Mouse (Mus musculus) embryonic facial prominence, embryonic 14.5 days (tissue): Measurements from ENCODE around the gene Kcnc2. TPM values are rescaled to one million over a fixed set of nuclear protein-coding genes. Genes with fewer than 3 reads are reported as not detected.
A peak's percentile ranks its signal among the peaks of the same experiment; 100 is the strongest.

ENCODE experiments used
- ATAC-seq: fragments of 200-750 bp; cut with Nextera tagmentation; 2 replicates; pipeline ENCODE4 v1.8.0; 2017; ENCODE audit warnings: low read depth, moderate number of reproducible peaks, moderate TSS enrichment
- DNase-seq: peaks from one replicate; pipeline ENCODE4 v3.0.0-alpha.2; 2015; ENCODE audit warnings: low spot score
- H3K27ac ChIP-seq: fragments of 300-500 bp; sonication (generic); replicated peaks from 2 replicates; pipeline ENCODE4 v1.5.1; 2014; ENCODE audit warnings: low read depth, mild to moderate bottlenecking, low read length, moderate library complexity
- H3K27me3 ChIP-seq: fragments of 300-500 bp; sonication (generic); replicated peaks from 2 replicates; pipeline ENCODE4 v1.6.1; 2014; ENCODE audit warnings: low read length; ENCODE audit not compliant: control insufficient read depth, insufficient read depth
- H3K36me3 ChIP-seq: fragments of 300-500 bp; sonication (generic); 2 replicates; pipeline ENCODE4 v1.6.1; 2014; ENCODE audit warnings: low read length, mixed read lengths; ENCODE audit not compliant: control insufficient read depth, insufficient read depth
- H3K4me1 ChIP-seq: fragments of 300-500 bp; sonication (generic); 2 replicates; pipeline ENCODE4 v1.6.1; 2014; ENCODE audit warnings: antibody characterized with exemption, low read length; ENCODE audit not compliant: control insufficient read depth, insufficient read depth
- H3K4me2 ChIP-seq: fragments of 300-500 bp; sonication (generic); 2 replicates; pipeline ENCODE4 v1.6.1; 2014; ENCODE audit warnings: low read depth, mild to moderate bottlenecking, low read length, moderate library complexity, mixed read lengths
- H3K4me3 ChIP-seq: fragments of 300-500 bp; sonication (generic); 2 replicates; pipeline ENCODE4 v1.5.1; 2014; ENCODE audit warnings: low read depth, mild to moderate bottlenecking, low read length
- H3K9ac ChIP-seq: fragments of 300-500 bp; sonication (generic); 2 replicates; pipeline ENCODE4 v1.6.1; 2014; ENCODE audit warnings: low read depth, mild to moderate bottlenecking, low read length, moderate library complexity, mixed read lengths
- H3K9me3 ChIP-seq: fragments of 300-500 bp; sonication (generic); 2 replicates; pipeline ENCODE4 v1.6.1; 2016; ENCODE audit warnings: low read length; ENCODE audit not compliant: control insufficient read depth
- WGBS: fragments of 180-500 bp; shearing (Covaris S2); extraction: QIAGEN DNeasy Blood & Tissue Kit; methylation state at CpG from one replicate; pipeline ENCODE4 v1.1.7; 2014; 5-methylcytosine and 5-hydroxymethylcytosine counted together
- polyA plus RNA-seq: library from polyadenylated mRNA; unstranded; fragments of >200 nt; fragmentation: Nextera tagmentation; extraction: Ambion mirVana; gene quantifications from 2 replicates; pipeline ENCODE4 v1.2.1, GENCODE M21; 2014

Gene Kcnc2
- polyA plus RNA-seq, 1 experiment from 2014 or later = 1.3 TPM

DNA sequence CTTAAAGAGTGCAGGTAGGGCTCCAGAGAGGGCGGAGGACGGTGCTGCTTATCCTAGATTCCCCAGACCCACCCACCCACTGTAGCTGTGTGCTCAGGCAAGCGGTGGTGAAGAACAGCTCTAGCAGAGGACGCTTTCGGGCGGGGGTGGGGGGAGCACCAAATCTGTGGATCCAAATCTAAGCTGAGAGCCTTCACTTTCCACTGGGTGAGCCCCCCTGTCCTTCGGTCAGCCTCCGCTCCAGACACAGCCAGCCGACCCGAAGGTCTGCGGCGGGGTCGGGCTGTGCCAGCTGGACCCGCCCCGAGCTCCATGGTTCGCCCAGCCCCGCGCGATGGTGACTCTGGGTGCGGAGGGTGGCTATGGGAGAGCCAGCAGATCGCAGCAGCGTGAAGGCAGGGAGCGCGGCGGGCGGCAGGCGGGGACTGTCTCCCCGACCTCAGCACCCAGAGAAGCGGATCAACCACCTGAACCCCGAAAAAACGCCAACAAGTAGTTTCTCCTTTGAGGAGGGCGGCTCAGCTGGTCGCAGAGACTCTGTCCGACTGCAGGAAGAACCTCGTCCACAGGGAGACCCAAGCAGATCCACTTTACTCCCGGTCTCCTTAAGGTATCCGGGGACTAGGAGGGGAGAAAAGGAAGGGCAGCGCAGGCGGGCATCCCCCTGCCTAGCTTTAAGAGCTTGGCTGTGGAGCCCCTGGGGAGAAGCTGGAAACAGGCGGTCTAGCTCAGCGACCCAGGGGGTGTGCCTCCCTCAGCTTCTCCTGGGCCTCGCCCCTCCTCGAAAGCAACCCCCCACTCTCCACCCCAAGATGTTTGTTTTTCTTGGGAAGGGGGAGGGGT lies 761 bp upstream of the Kcnc2 start:
- WGBS = under 1% methylated on average over 29 of the region's 43 CpGs
- peak overlapping the region; percentile 96 for H3K4me2 ChIP-seq
- peak overlapping the region; percentile 52 for H3K4me3 ChIP-seq
- no peaks in the 10 kb centered on the region for H3K9me3 ChIP-seq
- H3K4me1 ChIP-seq = peaks cover 9% of the 10 kb centered on the region; the same call in 1 of the 2 replicates
- peaks cover 43% of the 10 kb centered on the region for H3K27me3 ChIP-seq
- no peaks in the 10 kb centered on the region for H3K36me3 ChIP-seq
- no peak overlapping the region for H3K27ac ChIP-seq
- peak; percentile 70 for ATAC-seq
- H3K9ac ChIP-seq = peak overlapping the region; percentile 64
- peak; percentile 25 for DNase-seq

DNA sequence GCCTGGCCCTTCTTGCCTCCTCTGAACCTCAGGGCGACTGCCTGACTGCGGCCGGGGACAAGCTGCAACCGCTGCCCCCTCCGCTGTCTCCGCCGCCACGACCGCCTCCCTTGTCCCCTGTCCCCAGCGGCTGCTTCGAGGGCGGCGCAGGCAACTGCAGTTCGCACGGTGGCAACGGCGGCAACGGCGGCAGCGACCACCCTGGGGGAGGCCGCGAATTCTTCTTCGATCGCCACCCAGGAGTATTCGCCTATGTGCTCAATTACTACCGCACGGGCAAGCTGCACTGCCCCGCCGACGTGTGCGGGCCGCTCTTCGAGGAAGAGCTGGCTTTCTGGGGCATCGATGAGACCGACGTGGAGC lies 863 bp downstream of the Kcnc2 start:
- H3K27me3 ChIP-seq = peaks cover 43% of the 10 kb centered on the region
- ATAC-seq (no peak; the same call in 1 of the 2 replicates), DNase-seq (no peak)
- peak overlapping the region; percentile 52 for H3K4me3 ChIP-seq
- H3K4me2 ChIP-seq = peak overlapping the region; percentile 96
- no peak overlapping the region for H3K27ac ChIP-seq
- H3K4me1 ChIP-seq = peaks cover 9% of the 10 kb centered on the region; the same call in 1 of the 2 replicates
- no peaks in the 10 kb centered on the region for H3K9me3 ChIP-seq
- H3K36me3 ChIP-seq = no peaks in the 10 kb centered on the region
- WGBS = 0% methylated on average over 16 of the region's 36 CpGs
- peak overlapping the region; percentile 46 for H3K9ac ChIP-seq

DNA sequence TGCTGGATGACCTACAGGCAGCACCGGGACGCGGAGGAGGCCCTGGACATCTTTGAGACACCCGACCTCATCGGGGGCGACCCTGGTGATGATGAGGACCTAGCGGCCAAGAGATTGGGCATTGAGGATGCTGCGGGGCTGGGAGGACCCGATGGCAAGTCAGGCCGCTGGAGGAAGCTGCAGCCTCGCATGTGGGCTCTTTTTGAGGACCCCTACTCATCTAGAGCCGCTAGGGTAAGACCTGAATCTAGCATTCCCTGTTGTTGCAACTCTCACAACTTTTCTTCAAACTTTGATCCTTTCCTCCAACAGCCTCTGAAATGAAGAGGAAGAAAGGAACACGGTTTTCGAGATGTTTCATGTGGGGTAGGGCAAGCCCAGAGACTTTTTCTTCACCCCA lies 1.2 kb downstream of the Kcnc2 start:
- ATAC-seq (no peak; the same call in 1 of the 2 replicates), DNase-seq (no peak)
- no peaks in the 10 kb centered on the region for H3K9me3 ChIP-seq
- H3K4me3 ChIP-seq = peak overlapping the region; percentile 52
- H3K9ac ChIP-seq = peak overlapping the region; percentile 46; the same call in 1 of the 2 replicates
- WGBS = 9% methylated on average over 13 of the region's 14 CpGs
- H3K36me3 ChIP-seq = no peaks in the 10 kb centered on the region
- H3K4me2 ChIP-seq = peak overlapping the region; percentile 96
- no peak overlapping the region for H3K27ac ChIP-seq
- H3K4me1 ChIP-seq = peaks cover 9% of the 10 kb centered on the region; the same call in 1 of the 2 replicates
- peaks cover 43% of the 10 kb centered on the region for H3K27me3 ChIP-seq

DNA sequence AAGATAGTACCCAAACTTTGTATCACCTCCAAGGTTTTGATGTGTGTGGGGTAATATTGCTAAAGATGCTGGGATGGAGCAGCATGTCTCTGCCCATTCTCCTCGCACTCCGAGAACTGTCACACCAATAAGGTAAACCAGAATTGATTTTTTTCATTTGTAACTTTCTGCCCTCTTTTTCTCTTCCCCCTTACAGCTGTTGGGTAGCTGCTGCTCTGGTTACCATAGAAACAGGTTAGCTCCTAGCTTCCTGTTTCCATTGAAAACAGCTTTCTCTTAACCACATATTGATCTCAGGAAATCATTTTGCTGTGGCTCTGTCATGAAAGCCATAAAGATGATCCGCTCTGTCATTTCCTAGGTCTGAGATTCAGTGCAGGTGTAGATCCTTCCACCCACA lies 7.1 kb downstream of the Kcnc2 start:
- ATAC-seq (no peak), DNase-seq (no peak)
- 70% methylated on average over 3 of the region's 3 CpGs for WGBS

DNA sequence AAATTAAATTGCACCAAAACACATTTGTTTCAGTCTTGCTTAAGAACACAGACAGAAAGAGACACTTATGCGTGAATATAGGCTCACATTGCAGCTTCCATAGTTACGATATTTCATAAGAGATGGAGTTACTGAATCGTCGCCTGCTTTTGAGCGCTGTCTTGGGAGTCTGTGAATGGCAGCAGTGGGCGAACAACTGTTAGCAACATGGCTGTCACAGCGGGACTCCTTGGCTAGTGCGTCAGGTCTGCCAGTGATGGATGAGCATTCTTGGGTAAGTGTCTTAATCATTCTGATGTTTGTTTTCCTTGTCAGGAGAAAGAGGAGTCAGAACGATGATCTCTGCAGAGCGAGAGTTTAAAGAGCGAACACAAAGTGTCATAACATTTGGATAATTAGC lies 44.2 kb downstream of the Kcnc2 start:
- Histone ChIP-seq H3K9me3 (no peaks in the 10 kb centered on the region), H3K4me3 (no peak overlapping the region), H3K27me3 (no peaks in the 10 kb centered on the region), H3K4me2 (no peak overlapping the region), H3K9ac (no peak overlapping the region), H3K27ac (no peak overlapping the region), H3K36me3 (no peaks in the 10 kb centered on the region), H3K4me1 (no peaks in the 10 kb centered on the region)
- DNase-seq = no peak
- WGBS = 58% methylated on average over 11 of the region's 11 CpGs
- no peak for ATAC-seq

More for the DNA sequence above, 7.1 kb downstream of the Kcnc2 start:
- Histone ChIP-seq H3K9me3 (no peaks in the 10 kb centered on the region), H3K9ac (no peak overlapping the region), H3K4me3 (no peak overlapping the region), H3K4me1 (no peaks in the 10 kb centered on the region), H3K4me2 (no peak overlapping the region), H3K36me3 (no peaks in the 10 kb centered on the region), H3K27me3 (peaks cover 3% of the 10 kb centered on the region; the same call in 1 of the 2 replicates), H3K27ac (no peak overlapping the region)

DNA sequence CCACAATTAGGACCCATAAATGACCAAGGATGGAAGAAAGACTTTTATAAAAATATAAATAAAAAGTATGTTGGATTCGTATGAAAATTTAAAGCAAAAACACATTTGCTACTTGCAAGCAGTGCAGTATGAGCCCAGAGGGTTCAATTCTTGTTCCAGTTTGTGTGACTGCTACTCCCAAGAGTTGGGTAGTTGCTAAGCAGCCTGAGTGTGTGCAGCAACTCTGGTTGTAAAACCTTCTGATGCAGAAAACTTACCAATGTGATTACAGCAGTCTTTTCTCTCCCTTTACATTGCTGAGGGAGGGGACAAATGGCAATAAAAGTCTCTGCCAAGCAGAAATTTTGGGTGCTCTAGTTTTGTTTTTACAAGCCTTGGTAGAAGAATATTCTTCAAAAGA lies 46.9 kb downstream of the Kcnc2 start:
- ATAC-seq (no peak), DNase-seq (no peak)
- no peaks in the 10 kb centered on the region for H3K9me3 ChIP-seq
- H3K4me2 ChIP-seq = no peak overlapping the region
- no peaks in the 10 kb centered on the region for H3K36me3 ChIP-seq
- H3K4me1 ChIP-seq = no peaks in the 10 kb centered on the region
- H3K27me3 ChIP-seq = no peaks in the 10 kb centered on the region
- H3K27ac ChIP-seq = no peak overlapping the region
- H3K9ac ChIP-seq = no peak overlapping the region
- 78% methylated on average over 1 of the region's 1 CpGs for WGBS
- H3K4me3 ChIP-seq = no peak overlapping the region

DNA sequence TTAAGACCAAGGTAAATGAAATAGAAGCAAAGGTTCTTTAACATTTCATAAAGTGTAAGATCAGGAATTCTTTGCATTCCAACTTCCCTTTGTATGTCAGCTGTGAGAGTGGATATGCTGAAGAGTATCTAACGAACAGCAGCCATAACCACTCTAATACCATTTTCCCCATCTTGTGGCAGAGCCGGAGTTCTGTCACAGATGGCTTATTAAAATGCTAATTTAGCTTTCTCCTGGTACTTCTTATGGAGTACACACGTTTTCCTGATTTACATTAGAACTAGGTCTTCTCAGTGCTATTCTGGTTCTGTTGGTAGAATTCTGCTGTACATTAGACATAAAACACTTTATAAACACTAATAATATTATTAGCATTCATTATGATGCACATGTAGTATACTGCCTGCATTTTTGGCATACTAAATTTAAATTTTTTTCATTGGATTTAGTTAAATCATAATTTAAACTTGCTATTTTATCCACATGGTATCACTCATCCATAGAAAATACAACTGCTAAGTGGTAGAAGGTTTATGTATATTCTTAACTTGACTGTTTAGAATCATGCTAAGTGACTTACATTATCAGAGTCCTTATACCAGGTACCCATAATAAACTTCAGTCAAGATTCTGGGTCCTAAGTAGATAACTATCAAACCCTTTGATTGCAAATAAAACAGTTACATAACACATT lies 86.9 kb downstream of the Kcnc2 start:
- Histone ChIP-seq H3K9me3 (no peaks in the 10 kb centered on the region), H3K36me3 (no peaks in the 10 kb centered on the region), H3K4me2 (no peak overlapping the region), H3K4me3 (no peak overlapping the region), H3K9ac (no peak overlapping the region), H3K4me1 (no peaks in the 10 kb centered on the region), H3K27ac (no peak overlapping the region), H3K27me3 (no peaks in the 10 kb centered on the region)
- DNase-seq (no peak), ATAC-seq (no peak)
- WGBS = 54% methylated on average over 3 of the region's 3 CpGs

DNA sequence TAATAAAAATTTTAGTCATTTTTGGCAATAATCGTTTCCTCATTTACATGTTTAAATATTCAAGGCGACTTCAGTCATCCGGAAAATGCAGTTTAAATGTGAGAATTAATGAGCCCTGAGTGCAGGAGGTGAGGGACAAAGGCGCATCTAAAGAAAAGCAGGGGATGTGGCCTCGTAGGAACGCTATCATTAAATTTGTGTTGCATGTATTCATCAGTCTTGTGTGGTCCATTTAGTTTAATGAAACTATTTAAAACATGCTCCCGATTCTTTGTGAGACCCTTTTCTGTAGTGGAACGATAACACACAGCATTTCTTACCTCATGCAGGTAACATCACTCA lies 87.4 kb downstream of the Kcnc2 start:
- Histone ChIP-seq H3K27me3 (no peaks in the 10 kb centered on the region), H3K4me3 (no peak overlapping the region), H3K9me3 (no peaks in the 10 kb centered on the region), H3K27ac (no peak overlapping the region), H3K4me2 (no peak overlapping the region), H3K4me1 (no peaks in the 10 kb centered on the region), H3K36me3 (no peaks in the 10 kb centered on the region), H3K9ac (no peak overlapping the region)
- ATAC-seq (no peak), DNase-seq (no peak)
- WGBS = 84% methylated on average over 8 of the region's 8 CpGs
